ENCODE assay signal across 21 mouse cellular contexts in the genomic region with DNA sequence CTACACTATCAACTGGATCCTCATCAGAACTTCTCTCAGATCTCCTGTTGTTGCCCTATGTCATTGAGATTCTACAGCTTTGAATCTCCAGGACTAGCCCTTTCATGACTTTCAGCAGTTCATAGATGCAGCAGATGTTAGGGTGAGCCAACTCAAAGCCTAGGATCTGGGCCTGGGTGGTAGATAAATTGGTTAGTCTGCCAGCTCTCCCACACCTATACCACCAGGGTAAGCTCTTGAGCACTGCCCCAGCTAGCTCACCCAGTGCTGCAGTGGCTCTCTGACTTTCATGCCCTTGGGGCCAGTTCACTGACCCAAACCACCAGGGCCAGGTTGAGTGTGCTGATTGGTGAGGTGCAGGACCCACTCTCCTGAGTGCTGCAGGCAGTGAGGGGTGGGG.
A peak's percentile ranks its signal among the peaks of the same experiment; 100 is the strongest.
DNase-seq lines count a peak whose midpoint lies in the region; ATAC-seq and TF ChIP-seq lines count a peak whose summit lies in the region.
"Had no signal": no experiment of that assay in that cellular context is flagged by ENCODE, and none has a peak within 500 bp of the region (broad histone marks: within the 10 kb centered on the region; RNA-seq: fewer than 3 reads in every experiment).

No protein-coding gene starts in this region.

- no peak overlapping the region for H3K9ac ChIP-seq in heart, adult 2 months (ENCODE audit: low read depth, low read length)
- H3K9ac ChIP-seq: embryonic facial prominence, embryonic 15.5 days; heart, embryonic 13.5 days; hindbrain, embryonic 14.5 days had no signal

- no peak overlapping the region for H3K27ac ChIP-seq in heart, adult 2 months
- H3K27ac ChIP-seq: embryonic facial prominence, embryonic 15.5 days; forebrain, embryonic 10.5 days; heart, embryonic 13.5 days; hindbrain, embryonic 14.5 days had no signal

- H3K4me3 ChIP-seq in heart, adult 2 months = no peak overlapping the region
- peak overlapping the region; percentile 28 for H3K4me3 ChIP-seq in megakaryocyte, embryonic 14.5 days (replicated peaks)
- H3K4me3 ChIP-seq: embryonic facial prominence, embryonic 15.5 days; erythroblast, embryonic 14.5 days; forebrain, embryonic 10.5 days; heart, embryonic 13.5 days had no signal

- H3K27me3 ChIP-seq in heart, adult 2 months (ENCODE audit: control insufficient read depth, insufficient read depth, low read length) = no peaks in the 10 kb centered on the region
- no peaks in the 10 kb centered on the region for H3K27me3 ChIP-seq in megakaryocyte, embryonic 14.5 days (replicated peaks)
- H3K27me3 ChIP-seq: embryonic facial prominence, embryonic 15.5 days; heart, embryonic 13.5 days had no signal

- no peak for ATAC-seq in megakaryocyte, adult 5-6 weeks (ENCODE audit: poor library complexity, severe bottlenecking)
- ATAC-seq: forebrain, embryonic 16.5 days; intestine, embryonic 16.5 days had no signal

- no peaks in the 10 kb centered on the region for H3K4me1 ChIP-seq in heart, adult 2 months (ENCODE audit: control insufficient read depth, insufficient read depth, low read length)
- H3K4me1 ChIP-seq in megakaryocyte, embryonic 14.5 days = no peaks in the 10 kb centered on the region
- H3K4me1 ChIP-seq: embryonic facial prominence, embryonic 15.5 days; forebrain, embryonic 10.5 days; heart, embryonic 13.5 days had no signal

- no peak for TF ChIP-seq CTCF in heart, adult 2 months (IDR thresholded peaks at IDR 0.05)

- no peak for TF ChIP-seq EP300 in heart, adult 2 months (IDR thresholded peaks at IDR 0.05; ENCODE audit: insufficient read depth, low read depth, low read length)

- TF ChIP-seq POLR2A in heart, adult 2 months (IDR thresholded peaks at IDR 0.05; ENCODE audit: insufficient read depth, low read depth, low read length) = no peak

- no peaks in the 10 kb centered on the region for H3K36me3 ChIP-seq in heart, adult 2 months (ENCODE audit: control insufficient read depth, insufficient read depth, low read length)
- no peaks in the 10 kb centered on the region for H3K36me3 ChIP-seq in megakaryocyte, embryonic 14.5 days (replicated peaks; ENCODE audit: low read length)
- H3K36me3 ChIP-seq: embryonic facial prominence, embryonic 15.5 days; forebrain, embryonic 10.5 days; G1E; heart, embryonic 13.5 days had no signal

- peak; percentile 78 for DNase-seq in heart, adult 11 months
- DNase-seq in heart, adult 2 months = no peak
- peak; percentile 7 for DNase-seq in adrenal gland, postnatal 25 days
- no peak for DNase-seq in urinary bladder, postnatal 10 days (ENCODE audit: low spot score)
- DNase-seq in lung, postnatal 25 days (ENCODE audit: low spot score) = no peak
- DNase-seq: cerebellum, adult 2 months; cerebellum, postnatal 10 days; gastrocnemius, postnatal 10 days; heart, postnatal 10 days; heart, postnatal 4 days; kidney, adult 2 months had no signal

- H3K9me3 ChIP-seq in megakaryocyte, embryonic 14.5 days = peaks cover 11% of the 10 kb centered on the region
- H3K9me3 ChIP-seq: embryonic facial prominence, embryonic 15.5 days; forebrain, embryonic 10.5 days; heart, embryonic 13.5 days had no signal

- H3K79me2 ChIP-seq in heart, adult 2 months (replicated peaks; ENCODE audit: control insufficient read depth, insufficient read depth, low read length) = no peaks in the 10 kb centered on the region

- intact Hi-C loops in heart, adult 2 months (cut with DNase I) = no loop called here

Comparison
In these comparisons a context has a peak if more than half of its experiments do, and no peak if none do; other contexts are left out.
1. DNase-seq: peak in heart, adult 11 months (single experiment) and adrenal gland, postnatal 25 days (single experiment); none in heart, adult 2 months (0 of 2), urinary bladder, postnatal 10 days (single experiment) and lung, postnatal 25 days (single experiment).